Mouse (Mus musculus): Measurements from ENCODE around the gene 4930432K21Rik. TPM values are rescaled to one million over a fixed set of nuclear protein-coding genes. Genes with fewer than 3 reads are reported as not detected.

The 4930432K21Rik gene
- polyA plus RNA-seq, 1 experiment from 2014 or later: 0.66 TPM

DNA sequence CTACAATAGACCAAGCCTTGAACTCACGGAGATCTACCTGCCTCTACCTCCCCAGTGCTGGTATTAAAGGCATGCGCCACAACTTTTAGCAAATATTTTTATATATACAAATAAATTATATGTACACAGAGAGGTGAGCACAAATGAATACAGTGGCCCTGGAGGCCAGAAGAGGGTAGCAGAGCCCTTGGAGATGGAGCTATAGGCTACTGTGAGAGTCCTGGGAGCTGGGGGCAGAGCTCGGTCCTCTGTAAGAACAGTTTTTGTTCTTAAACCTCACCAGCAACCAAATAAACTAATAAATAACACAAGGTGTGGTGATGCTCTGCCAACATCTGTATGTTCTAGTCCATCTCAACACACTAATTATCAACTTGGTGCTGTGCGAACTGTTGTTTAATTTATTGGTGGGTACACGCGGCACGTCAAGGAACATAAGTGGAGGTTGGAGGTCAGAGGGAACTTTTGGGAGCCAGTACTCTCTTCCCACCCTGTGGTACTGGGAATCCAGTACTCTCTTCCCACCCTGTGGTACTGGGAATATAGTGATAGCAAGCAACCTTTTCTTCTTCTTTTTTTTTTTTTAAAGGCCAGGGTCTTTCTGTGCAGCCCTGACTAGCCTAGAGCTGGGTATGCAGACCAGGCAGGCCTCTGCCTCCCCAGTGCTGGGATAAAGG, 42.5 kb downstream of the 4930432K21Rik start:
- H3K4me3 ChIP-seq (ENCODE audit: low read depth, low read length): no peak overlapping the region
- H3K27me3 ChIP-seq (ENCODE audit: insufficient read depth, low read length): no peaks in the 10 kb centered on the region
- H3K4me1 ChIP-seq (ENCODE audit: insufficient read depth): peaks cover 8% of the 10 kb centered on the region; the same call in 1 of the 2 replicates
- 88% methylated on average over 7 of the region's 7 CpGs for WGBS
- no peaks in the 10 kb centered on the region for H3K9me3 ChIP-seq (ENCODE audit: low read depth, low read length)
- ATAC-seq (ENCODE audit: insufficient read depth) (no peak), DNase-seq (no peak)
- no peak overlapping the region for H3K9ac ChIP-seq
- H3K4me2 ChIP-seq: no peak overlapping the region
- TF ChIP-seq CTCF (IDR thresholded peaks at IDR 0.05; ENCODE audit: low read depth): no peak
- no peaks in the 10 kb centered on the region for H3K36me3 ChIP-seq (ENCODE audit: insufficient read depth)
- no peak overlapping the region for H3K27ac ChIP-seq (ENCODE audit: low read depth)

DNA sequence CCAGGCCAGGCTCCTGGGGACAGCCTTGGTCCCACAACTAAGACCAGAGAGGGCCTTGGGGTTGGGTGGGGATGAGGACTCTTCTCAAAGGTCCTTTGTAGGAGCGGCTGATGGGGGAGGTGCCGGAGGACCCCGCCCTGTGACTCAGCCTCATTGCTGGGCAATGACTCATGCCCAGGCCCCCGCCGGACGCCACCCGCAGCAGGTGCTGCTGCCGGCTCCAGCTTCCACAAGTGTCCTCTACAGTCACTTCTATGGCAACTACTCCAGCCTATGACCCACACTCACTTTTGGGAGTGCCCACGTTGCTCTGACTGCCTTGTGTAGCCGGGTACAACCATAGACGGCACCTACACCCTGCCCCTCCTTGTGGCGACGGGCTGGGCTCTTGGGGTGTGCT, 44.2 kb downstream of the 4930432K21Rik start:
- Histone ChIP-seq H3K4me2 (peak overlapping the region; percentile 61), H3K4me1 (ENCODE audit: insufficient read depth) (peaks cover 8% of the 10 kb centered on the region; the same call in 1 of the 2 replicates), H3K9ac (peak overlapping the region; percentile 47), H3K9me3 (ENCODE audit: low read depth, low read length) (no peaks in the 10 kb centered on the region), H3K4me3 (ENCODE audit: low read depth, low read length) (peak overlapping the region; percentile 24), H3K27ac (ENCODE audit: low read depth) (peak overlapping the region; percentile 96), H3K27me3 (ENCODE audit: insufficient read depth, low read length) (no peaks in the 10 kb centered on the region), H3K36me3 (ENCODE audit: insufficient read depth) (no peaks in the 10 kb centered on the region)
- DNase-seq (peak; percentile 82), ATAC-seq (ENCODE audit: insufficient read depth) (peak; percentile 77)
- WGBS: 30% methylated on average over 13 of the region's 13 CpGs
- TF ChIP-seq CTCF (IDR thresholded peaks at IDR 0.05; ENCODE audit: low read depth): no peak

GRCm38 (mm10) chr8:84192555-84192954, 44.7 kb downstream of the 4930432K21Rik start:
- no peaks in the 10 kb centered on the region for H3K36me3 ChIP-seq (ENCODE audit: insufficient read depth)
- H3K4me3 ChIP-seq (ENCODE audit: low read depth, low read length): peak overlapping the region; percentile 24
- H3K4me1 ChIP-seq (ENCODE audit: insufficient read depth): peaks cover 8% of the 10 kb centered on the region; the same call in 1 of the 2 replicates
- no peak for TF ChIP-seq CTCF (IDR thresholded peaks at IDR 0.05; ENCODE audit: low read depth)
- no peaks in the 10 kb centered on the region for H3K27me3 ChIP-seq (ENCODE audit: insufficient read depth, low read length)
- WGBS: 3% methylated on average over 33 of the region's 33 CpGs
- H3K27ac ChIP-seq (ENCODE audit: low read depth): peak overlapping the region; percentile 96
- H3K9me3 ChIP-seq (ENCODE audit: low read depth, low read length): no peaks in the 10 kb centered on the region
- H3K4me2 ChIP-seq: peak overlapping the region; percentile 61
- ATAC-seq (ENCODE audit: insufficient read depth) (peak; percentile 62), DNase-seq (peak; percentile 85)
- peak overlapping the region; percentile 47 for H3K9ac ChIP-seq

GRCm38 (mm10) chr8:84193161-84193560, 45.3 kb downstream of the 4930432K21Rik start:
- no peak for DNase-seq
- no peaks in the 10 kb centered on the region for H3K9me3 ChIP-seq (ENCODE audit: low read depth, low read length)
- ATAC-seq (ENCODE audit: insufficient read depth): no peak
- WGBS: 70% methylated on average over 4 of the region's 4 CpGs
- no peaks in the 10 kb centered on the region for H3K27me3 ChIP-seq (ENCODE audit: insufficient read depth, low read length)
- H3K9ac ChIP-seq: no peak overlapping the region
- H3K36me3 ChIP-seq (ENCODE audit: insufficient read depth): no peaks in the 10 kb centered on the region
- H3K4me3 ChIP-seq (ENCODE audit: low read depth, low read length): no peak overlapping the region
- no peak for TF ChIP-seq CTCF (IDR thresholded peaks at IDR 0.05; ENCODE audit: low read depth)
- H3K4me2 ChIP-seq: peak overlapping the region; percentile 61; the same call in 1 of the 2 replicates
- peak overlapping the region; percentile 96 for H3K27ac ChIP-seq (ENCODE audit: low read depth)
- H3K4me1 ChIP-seq (ENCODE audit: insufficient read depth): peaks cover 13% of the 10 kb centered on the region

DNA sequence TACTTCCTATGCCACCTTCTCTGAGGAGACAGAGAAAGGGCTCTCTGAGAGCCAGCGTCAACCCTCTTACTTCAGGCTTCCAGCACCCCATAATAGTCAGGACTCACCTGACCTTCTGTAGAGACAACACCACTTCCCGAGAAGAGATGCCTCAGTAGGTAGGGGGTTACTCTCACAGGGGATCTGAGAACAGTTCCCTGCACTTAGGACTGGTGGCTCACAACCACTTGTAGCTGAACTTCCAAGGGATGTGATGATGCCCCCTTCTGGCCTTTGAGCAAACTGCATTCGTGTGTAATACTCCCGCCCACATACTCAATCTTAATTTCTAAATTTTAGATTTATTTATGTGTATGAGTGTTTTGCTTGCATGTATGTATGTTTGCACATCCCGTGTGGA, 45.7 kb downstream of the 4930432K21Rik start:
- Histone ChIP-seq H3K4me2 (no peak overlapping the region), H3K27me3 (ENCODE audit: insufficient read depth, low read length) (no peaks in the 10 kb centered on the region), H3K36me3 (ENCODE audit: insufficient read depth) (no peaks in the 10 kb centered on the region), H3K9me3 (ENCODE audit: low read depth, low read length) (no peaks in the 10 kb centered on the region), H3K4me3 (ENCODE audit: low read depth, low read length) (no peak overlapping the region), H3K9ac (no peak overlapping the region), H3K4me1 (ENCODE audit: insufficient read depth) (peaks cover 16% of the 10 kb centered on the region), H3K27ac (ENCODE audit: low read depth) (no peak overlapping the region)
- peak; percentile 63 for DNase-seq
- TF ChIP-seq CTCF (IDR thresholded peaks at IDR 0.05; ENCODE audit: low read depth): peak; percentile 57
- ATAC-seq (ENCODE audit: insufficient read depth): no peak
- WGBS: 72% methylated on average over 5 of the region's 5 CpGs

DNA sequence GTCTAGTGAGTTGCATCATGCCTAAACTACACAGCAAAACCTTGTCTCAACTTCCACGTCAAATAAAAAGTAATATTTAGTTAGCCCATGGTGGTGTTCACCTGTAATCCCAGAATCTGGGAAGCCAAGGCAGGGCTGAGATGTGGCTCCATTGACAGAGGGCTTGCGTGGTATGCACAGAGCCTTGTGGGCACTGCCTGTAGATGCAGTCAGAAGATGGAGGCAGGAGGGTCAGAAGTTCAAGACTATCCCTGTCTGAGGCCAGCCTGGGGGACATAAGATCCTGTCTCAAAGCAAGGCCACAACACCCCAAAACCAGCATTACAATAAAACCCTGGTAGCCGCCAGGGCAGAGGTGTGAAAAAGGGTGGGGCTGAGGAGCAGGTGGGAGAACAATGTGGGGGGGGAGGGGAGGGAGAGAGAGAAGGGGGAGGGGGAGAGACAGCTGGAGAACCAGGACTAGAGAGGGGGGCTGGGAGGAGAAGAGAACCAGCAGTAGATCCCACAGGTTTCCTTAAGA, 46.5 kb downstream of the 4930432K21Rik start:
- TF ChIP-seq CTCF (IDR thresholded peaks at IDR 0.05; ENCODE audit: low read depth): no peak
- no peak overlapping the region for H3K9ac ChIP-seq
- H3K4me3 ChIP-seq (ENCODE audit: low read depth, low read length): no peak overlapping the region
- H3K27me3 ChIP-seq (ENCODE audit: insufficient read depth, low read length): no peaks in the 10 kb centered on the region
- no peaks in the 10 kb centered on the region for H3K36me3 ChIP-seq (ENCODE audit: insufficient read depth)
- H3K9me3 ChIP-seq (ENCODE audit: low read depth, low read length): no peaks in the 10 kb centered on the region
- H3K27ac ChIP-seq (ENCODE audit: low read depth): no peak overlapping the region
- DNase-seq: no peak
- H3K4me1 ChIP-seq (ENCODE audit: insufficient read depth): peaks cover 22% of the 10 kb centered on the region
- 56% methylated on average over 3 of the region's 3 CpGs for WGBS
- no peak overlapping the region for H3K4me2 ChIP-seq
- ATAC-seq (ENCODE audit: insufficient read depth): no peak

GRCm38 (mm10) chr8:84197141-84197921, 49.5 kb downstream of the 4930432K21Rik start:
- no peaks in the 10 kb centered on the region for H3K36me3 ChIP-seq (ENCODE audit: insufficient read depth)
- peak overlapping the region; percentile 78 for H3K4me2 ChIP-seq
- ATAC-seq (ENCODE audit: insufficient read depth) (peak; percentile 55), DNase-seq (peak; percentile 99)
- no peaks in the 10 kb centered on the region for H3K27me3 ChIP-seq (ENCODE audit: insufficient read depth, low read length)
- H3K9ac ChIP-seq: peak overlapping the region; percentile 54
- no peaks in the 10 kb centered on the region for H3K9me3 ChIP-seq (ENCODE audit: low read depth, low read length)
- 2% methylated on average over 43 of the region's 43 CpGs for WGBS
- H3K4me3 ChIP-seq (ENCODE audit: low read depth, low read length): peak overlapping the region; percentile 49
- H3K4me1 ChIP-seq (ENCODE audit: insufficient read depth): peaks cover 40% of the 10 kb centered on the region
- peak overlapping the region; percentile 99 for H3K27ac ChIP-seq (ENCODE audit: low read depth)
- TF ChIP-seq CTCF (IDR thresholded peaks at IDR 0.05; ENCODE audit: low read depth): no peak

Data from lung, embryonic 14.5 days (tissue).